Mouse (Mus musculus): ENCODE measurements around the gene Gpr19.

GRCm38 (mm10) chr6:134914523-134914922 is 16.1 kb upstream of the Gpr19 start:
- TF ChIP-seq CTCF (IDR thresholded peaks at IDR 0.05; ENCODE audit: low read depth, low read length) (no peak), POLR2A (IDR thresholded peaks at IDR 0.05; ENCODE audit: extremely low read depth, insufficient read depth, low read length) (no peak)
